Mouse (Mus musculus): Measurements from ENCODE around the gene Msmb. TPM values are rescaled to one million over a fixed set of nuclear protein-coding genes. Genes with fewer than 3 reads are reported as not detected.

The Msmb gene
- polyA plus RNA-seq, 1 experiment from 2014 or later = not detected

GRCm38 (mm10) chr14:32140359-32140965 is 1.4 kb upstream of the Msmb start:
- Histone ChIP-seq H3K27me3 (ENCODE audit: control insufficient read depth, insufficient read depth, low read length) (no peaks in the 10 kb centered on the region), H3K9me3 (ENCODE audit: control insufficient read depth, low read length) (no peaks in the 10 kb centered on the region), H3K9ac (no peak overlapping the region), H3K4me2 (replicated peaks) (no peak overlapping the region), H3K36me3 (replicated peaks; ENCODE audit: control insufficient read depth, insufficient read depth) (no peaks in the 10 kb centered on the region), H3K27ac (no peak overlapping the region), H3K4me3 (replicated peaks; ENCODE audit: low read length) (no peak overlapping the region), H3K4me1 (replicated peaks; ENCODE audit: control insufficient read depth, insufficient read depth, low read length) (no peaks in the 10 kb centered on the region)
- no peak for DNase-seq (ENCODE audit: low spot score)
- 75% methylated on average over 5 of the region's 5 CpGs for WGBS
- no peak for ATAC-seq (ENCODE audit: low FRiP score)

GRCm38 (mm10) chr14:32144734-32145133 is 2.9 kb downstream of the Msmb start:
- Histone ChIP-seq H3K27ac (no peak overlapping the region), H3K4me3 (replicated peaks; ENCODE audit: low read length) (no peak overlapping the region), H3K36me3 (replicated peaks; ENCODE audit: control insufficient read depth, insufficient read depth) (no peaks in the 10 kb centered on the region), H3K27me3 (ENCODE audit: control insufficient read depth, insufficient read depth, low read length) (no peaks in the 10 kb centered on the region), H3K4me1 (replicated peaks; ENCODE audit: control insufficient read depth, insufficient read depth, low read length) (no peaks in the 10 kb centered on the region), H3K9me3 (ENCODE audit: control insufficient read depth, low read length) (0 out of 2 replicates have a peak, but pooled peaks cover 9% of the 10 kb centered on the region), H3K4me2 (replicated peaks) (no peak overlapping the region), H3K9ac (no peak overlapping the region)
- no peak for ATAC-seq (ENCODE audit: low FRiP score)
- no peak for DNase-seq (ENCODE audit: low spot score)

- Histone ChIP-seq H3K9me3 (ENCODE audit: control insufficient read depth, low read length) (0 out of 2 replicates have a peak, but pooled peaks cover 9% of the 10 kb centered on the region), H3K27me3 (ENCODE audit: control insufficient read depth, insufficient read depth, low read length) (no peaks in the 10 kb centered on the region), H3K36me3 (replicated peaks; ENCODE audit: control insufficient read depth, insufficient read depth) (no peaks in the 10 kb centered on the region), H3K27ac (no peak overlapping the region), H3K4me2 (replicated peaks) (no peak overlapping the region), H3K4me1 (replicated peaks; ENCODE audit: control insufficient read depth, insufficient read depth, low read length) (no peaks in the 10 kb centered on the region), H3K9ac (no peak overlapping the region), H3K4me3 (replicated peaks; ENCODE audit: low read length) (no peak overlapping the region)
- 85% methylated on average over 4 of the region's 4 CpGs for WGBS
- ATAC-seq (ENCODE audit: low FRiP score) (no peak), DNase-seq (ENCODE audit: low spot score) (no peak)
These were observed 3.6 kb downstream of the Msmb start for GRCm38 (mm10) chr14:32145401-32145800.

- no peak overlapping the region for H3K4me3 ChIP-seq (replicated peaks; ENCODE audit: low read length)
- H3K27me3 ChIP-seq (ENCODE audit: control insufficient read depth, insufficient read depth, low read length) = no peaks in the 10 kb centered on the region
- no peak overlapping the region for H3K27ac ChIP-seq
- WGBS = 88% methylated on average over 7 of the region's 7 CpGs
- H3K4me1 ChIP-seq (replicated peaks; ENCODE audit: control insufficient read depth, insufficient read depth, low read length) = no peaks in the 10 kb centered on the region
- ATAC-seq (ENCODE audit: low FRiP score) = no peak
- H3K36me3 ChIP-seq (replicated peaks; ENCODE audit: control insufficient read depth, insufficient read depth) = no peaks in the 10 kb centered on the region
- no peak overlapping the region for H3K4me2 ChIP-seq (replicated peaks)
- DNase-seq (ENCODE audit: low spot score) = no peak
- no peak overlapping the region for H3K9ac ChIP-seq
- 0 out of 2 replicates have a peak, but pooled peaks cover 9% of the 10 kb centered on the region for H3K9me3 ChIP-seq (ENCODE audit: control insufficient read depth, low read length)
These were observed 4.1 kb downstream of the Msmb start for GRCm38 (mm10) chr14:32145809-32146511.

- 73% methylated on average over 2 of the region's 2 CpGs for WGBS
- no peaks in the 10 kb centered on the region for H3K4me1 ChIP-seq (replicated peaks; ENCODE audit: control insufficient read depth, insufficient read depth, low read length)
- 0 out of 2 replicates have a peak, but pooled peaks cover 9% of the 10 kb centered on the region for H3K9me3 ChIP-seq (ENCODE audit: control insufficient read depth, low read length)
- H3K9ac ChIP-seq = no peak overlapping the region
- H3K27ac ChIP-seq = no peak overlapping the region
- DNase-seq (ENCODE audit: low spot score) (no peak), ATAC-seq (ENCODE audit: low FRiP score) (no peak)
- no peak overlapping the region for H3K4me2 ChIP-seq (replicated peaks)
- H3K36me3 ChIP-seq (replicated peaks; ENCODE audit: control insufficient read depth, insufficient read depth) = no peaks in the 10 kb centered on the region
- no peak overlapping the region for H3K4me3 ChIP-seq (replicated peaks; ENCODE audit: low read length)
- no peaks in the 10 kb centered on the region for H3K27me3 ChIP-seq (ENCODE audit: control insufficient read depth, insufficient read depth, low read length)
These were observed 4.8 kb downstream of the Msmb start for GRCm38 (mm10) chr14:32146578-32146977.

GRCm38 (mm10) chr14:32150872-32151271 is 9.0 kb downstream of the Msmb start:
- 0 out of 2 replicates have a peak, but pooled peaks cover 9% of the 10 kb centered on the region for H3K9me3 ChIP-seq (ENCODE audit: control insufficient read depth, low read length)
- H3K4me2 ChIP-seq (replicated peaks) = no peak overlapping the region
- no peak for ATAC-seq (ENCODE audit: low FRiP score)
- no peak overlapping the region for H3K4me3 ChIP-seq (replicated peaks; ENCODE audit: low read length)
- WGBS = 96% methylated on average over 2 of the region's 2 CpGs
- no peak overlapping the region for H3K9ac ChIP-seq
- DNase-seq (ENCODE audit: low spot score) = no peak
- no peaks in the 10 kb centered on the region for H3K27me3 ChIP-seq (ENCODE audit: control insufficient read depth, insufficient read depth, low read length)
- no peaks in the 10 kb centered on the region for H3K36me3 ChIP-seq (replicated peaks; ENCODE audit: control insufficient read depth, insufficient read depth)
- no peaks in the 10 kb centered on the region for H3K4me1 ChIP-seq (replicated peaks; ENCODE audit: control insufficient read depth, insufficient read depth, low read length)
- H3K27ac ChIP-seq = no peak overlapping the region

- Histone ChIP-seq H3K36me3 (replicated peaks; ENCODE audit: control insufficient read depth, insufficient read depth) (no peaks in the 10 kb centered on the region), H3K4me1 (replicated peaks; ENCODE audit: control insufficient read depth, insufficient read depth, low read length) (no peaks in the 10 kb centered on the region), H3K9ac (no peak overlapping the region), H3K4me2 (replicated peaks) (no peak overlapping the region), H3K4me3 (replicated peaks; ENCODE audit: low read length) (no peak overlapping the region), H3K27me3 (ENCODE audit: control insufficient read depth, insufficient read depth, low read length) (no peaks in the 10 kb centered on the region), H3K9me3 (ENCODE audit: control insufficient read depth, low read length) (0 out of 2 replicates have a peak, but pooled peaks cover 6% of the 10 kb centered on the region), H3K27ac (no peak overlapping the region)
- DNase-seq (ENCODE audit: low spot score) (no peak), ATAC-seq (ENCODE audit: low FRiP score) (no peak)
- WGBS = 92% methylated on average over 18 of the region's 18 CpGs
These were observed 10.6 kb downstream of the Msmb start for GRCm38 (mm10) chr14:32152243-32152965.

GRCm38 (mm10) chr14:32153156-32153555 is 11.3 kb downstream of the Msmb start:
- Histone ChIP-seq H3K36me3 (replicated peaks; ENCODE audit: control insufficient read depth, insufficient read depth) (no peaks in the 10 kb centered on the region), H3K4me3 (replicated peaks; ENCODE audit: low read length) (no peak overlapping the region), H3K4me1 (replicated peaks; ENCODE audit: control insufficient read depth, insufficient read depth, low read length) (no peaks in the 10 kb centered on the region), H3K4me2 (replicated peaks) (no peak overlapping the region), H3K9me3 (ENCODE audit: control insufficient read depth, low read length) (no peaks in the 10 kb centered on the region), H3K27me3 (ENCODE audit: control insufficient read depth, insufficient read depth, low read length) (no peaks in the 10 kb centered on the region), H3K9ac (no peak overlapping the region), H3K27ac (no peak overlapping the region)
- ATAC-seq (ENCODE audit: low FRiP score) (no peak), DNase-seq (ENCODE audit: low spot score) (no peak)
- 97% methylated on average over 2 of the region's 2 CpGs for WGBS

GRCm38 (mm10) chr14:32154758-32155157 is 12.9 kb downstream of the Msmb start:
- 0 out of 2 replicates have a peak, but pooled peaks cover 6% of the 10 kb centered on the region for H3K4me1 ChIP-seq (replicated peaks; ENCODE audit: control insufficient read depth, insufficient read depth, low read length)
- H3K27ac ChIP-seq = no peak overlapping the region
- no peak overlapping the region for H3K9ac ChIP-seq
- no peak overlapping the region for H3K4me3 ChIP-seq (replicated peaks; ENCODE audit: low read length)
- H3K9me3 ChIP-seq (ENCODE audit: control insufficient read depth, low read length) = no peaks in the 10 kb centered on the region
- no peaks in the 10 kb centered on the region for H3K36me3 ChIP-seq (replicated peaks; ENCODE audit: control insufficient read depth, insufficient read depth)
- ATAC-seq (ENCODE audit: low FRiP score) (no peak), DNase-seq (ENCODE audit: low spot score) (no peak)
- no peak overlapping the region for H3K4me2 ChIP-seq (replicated peaks)
- no peaks in the 10 kb centered on the region for H3K27me3 ChIP-seq (ENCODE audit: control insufficient read depth, insufficient read depth, low read length)
- WGBS = 90% methylated on average over 6 of the region's 6 CpGs

Data from hindbrain, embryonic 14.5 days (tissue).